Mouse (Mus musculus): Measurements from ENCODE around the gene Opalin.

- TF ChIP-seq EP300 (IDR thresholded peaks at IDR 0.05; ENCODE audit: low read depth), result no peak
- no peak for TF ChIP-seq CTCF (IDR thresholded peaks at IDR 0.05; ENCODE audit: low read depth)
Observed at GRCm38 (mm10) chr19:41101390-41101789, 24.5 kb upstream of the Opalin start.
